Mouse (Mus musculus): ENCODE measurements at regions not wholly inside any gene's neighbourhood (a gene's known extent, or its start where the extent isn't known, plus 50 kb on each side); places are given as distances from the start of the nearest gene placed in this dataset.

DNA sequence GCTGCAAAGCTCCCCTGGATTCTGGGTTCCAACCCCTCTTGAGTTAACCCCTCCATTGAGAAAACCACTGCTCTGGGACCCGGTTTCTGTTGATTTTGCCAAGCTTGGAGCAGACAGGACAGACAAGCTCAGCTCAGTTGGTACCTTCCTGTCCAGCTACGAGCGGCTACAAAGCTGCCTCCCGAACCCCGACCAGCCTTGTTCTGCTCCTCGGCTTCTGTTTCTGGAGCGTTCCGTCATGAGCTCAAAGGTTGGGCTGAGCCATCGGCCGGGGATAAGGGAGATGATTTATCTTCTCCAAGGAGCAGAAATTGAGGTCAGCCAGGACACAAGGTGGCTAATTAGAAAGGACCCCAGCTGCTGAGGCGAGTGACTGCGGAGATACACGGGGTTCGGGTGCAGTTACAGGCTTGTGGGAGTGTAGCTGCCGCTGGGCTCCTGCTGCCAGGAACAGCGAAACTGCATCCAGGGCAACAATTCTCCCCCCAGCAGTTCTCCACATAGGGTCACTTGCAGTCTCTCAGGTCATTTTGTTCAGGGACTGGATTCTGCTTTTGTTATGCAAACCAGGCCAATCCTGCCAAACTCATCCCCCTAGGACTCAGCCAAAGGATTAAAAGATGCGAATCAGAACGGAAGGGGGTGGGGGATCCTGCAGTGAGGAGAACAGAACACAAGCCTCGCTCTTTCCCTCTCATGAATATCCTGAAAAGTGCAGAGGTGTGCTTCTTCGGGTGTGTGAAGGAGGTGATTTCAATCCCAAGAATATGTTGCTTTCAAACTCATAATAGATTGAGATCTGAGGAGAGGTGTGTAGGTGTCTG is 50.0 kb upstream of the Tmem132d start:
- DNase-seq: peak; percentile 13 to 15

Measured in cerebellum, postnatal 25 days (tissue).